Mouse (Mus musculus): ENCODE data around the gene Cdkn1a. TPM values are rescaled to one million over a fixed set of nuclear protein-coding genes. Genes with fewer than 3 reads are reported as not detected.
A peak's percentile ranks its signal among the peaks of the same experiment; 100 is the strongest.
"Not testable (repeated sequence)": the region's sequence is repeated elsewhere in the genome, so short reads cannot be mapped to it uniquely, and the experiment has no call there.

Gene Cdkn1a
- 12.6 and 16.5 TPM in 2 replicates for polyA plus RNA-seq (2015; fragmentation: Nextera tagmentation; extraction: Ambion mirVana)

DNA sequence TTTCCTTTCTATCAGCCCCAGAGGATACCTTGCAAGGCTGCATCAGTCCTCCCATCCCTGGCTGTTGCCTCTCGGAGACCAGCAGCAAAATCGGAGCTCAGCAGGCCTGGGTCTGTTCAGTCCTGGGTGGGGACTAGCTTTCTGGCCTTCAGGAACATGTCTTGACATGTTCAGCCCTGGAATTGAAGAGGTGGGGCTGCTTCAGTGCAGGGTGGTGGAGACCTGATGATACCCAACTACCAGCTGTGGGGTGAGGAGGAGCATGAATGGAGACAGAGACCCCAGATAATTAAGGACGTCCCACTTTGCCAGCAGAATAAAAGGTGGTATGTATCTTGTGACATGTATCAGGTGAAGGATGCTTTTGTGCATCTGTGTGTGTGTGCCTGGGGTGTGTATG lies at the start of gene Cdkn1a:
Gene Cdkn1a, plus strand, starts transcription at position 201 of the 400 bp plus-strand sequence.
- WGBS (ENCODE audit: insufficient replicate concordance): 59% methylated on average over 3 of the region's 3 CpGs
- no peak within 1 kb of the TSS for H3K4me3 ChIP-seq (ENCODE audit: low read depth, low read length)
- no peaks in the 10 kb centered on the region for H3K36me3 ChIP-seq (ENCODE audit: control insufficient read depth, insufficient read depth)
- H3K4me1 ChIP-seq (ENCODE audit: control insufficient read depth, low read depth, low read length): peaks cover 16% of the 10 kb centered on the region
- no peak within 1 kb of the TSS for H3K9ac ChIP-seq (ENCODE audit: low read depth, low read length)
- ATAC-seq (ENCODE audit: low read depth): no peak
- no peaks in the 10 kb centered on the region for H3K9me3 ChIP-seq (replicated peaks; ENCODE audit: control insufficient read depth, low read length)
- H3K27me3 ChIP-seq (ENCODE audit: control insufficient read depth, insufficient read depth, low read depth, low read length): peaks cover 35% of the 10 kb centered on the region
- no peak within 1 kb of the TSS for H3K27ac ChIP-seq (ENCODE audit: low read length)
- no peak within 1 kb of the TSS for H3K4me2 ChIP-seq (ENCODE audit: low read depth, low read length)

DNA sequence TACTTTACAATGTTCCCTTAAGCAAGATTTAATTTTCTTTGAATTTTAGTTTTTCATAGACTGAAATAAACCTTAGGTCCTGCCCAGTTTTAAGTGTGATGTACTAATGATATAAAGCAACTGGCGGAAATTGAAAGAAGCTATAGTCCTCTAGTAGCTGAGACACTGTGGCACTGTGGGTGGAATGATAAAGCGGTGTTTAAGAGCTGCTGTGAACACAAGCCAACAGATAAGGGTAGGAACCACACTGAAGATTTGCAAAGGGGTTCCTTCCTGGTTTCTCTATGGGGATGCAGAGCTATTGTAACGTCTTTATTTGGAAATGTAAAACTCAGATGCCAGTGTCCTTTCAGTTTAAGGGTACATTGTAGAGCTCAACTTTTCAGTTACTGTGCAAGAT lies 49.1 kb upstream of the Cdkn1a start:
- Histone ChIP-seq H3K36me3 (ENCODE audit: control insufficient read depth, insufficient read depth) (peaks cover 87% of the 10 kb centered on the region), H3K4me1 (ENCODE audit: control insufficient read depth, low read depth, low read length) (peaks cover 19% of the 10 kb centered on the region)
- not testable (repeated sequence) for H3K9ac ChIP-seq (ENCODE audit: low read depth, low read length); H3K27me3 ChIP-seq (ENCODE audit: control insufficient read depth, insufficient read depth, low read depth, low read length); ATAC-seq (ENCODE audit: low read depth); H3K4me2 ChIP-seq (ENCODE audit: low read depth, low read length); H3K27ac ChIP-seq (ENCODE audit: low read length); H3K9me3 ChIP-seq (replicated peaks; ENCODE audit: control insufficient read depth, low read length); H3K4me3 ChIP-seq (ENCODE audit: low read depth, low read length)
- 29% methylated on average over 3 of the region's 3 CpGs for WGBS (ENCODE audit: insufficient replicate concordance)

DNA sequence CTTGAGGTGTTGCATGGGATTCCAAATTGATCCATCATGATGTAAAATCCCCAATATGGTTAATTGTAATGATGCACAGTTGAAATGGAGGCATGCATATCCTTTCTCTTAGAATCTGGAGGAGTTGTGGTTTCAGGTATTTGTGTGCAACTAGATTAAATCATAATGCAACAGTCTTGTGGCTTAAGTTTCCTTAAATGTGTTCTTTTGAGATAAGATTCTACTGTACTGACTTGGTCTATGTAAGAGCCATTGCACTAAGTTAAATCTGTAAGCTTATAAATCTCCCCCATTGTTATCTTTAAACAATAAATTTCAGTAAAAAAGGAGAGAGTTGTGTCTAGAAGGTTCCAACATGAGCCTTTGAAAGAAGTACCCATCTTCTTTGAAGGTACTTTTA lies 48.2 kb upstream of the Cdkn1a start:
- Histone ChIP-seq H3K4me1 (ENCODE audit: control insufficient read depth, low read depth, low read length) (peaks cover 13% of the 10 kb centered on the region), H3K4me3 (ENCODE audit: low read depth, low read length) (no peak overlapping the region), H3K27me3 (ENCODE audit: control insufficient read depth, insufficient read depth, low read depth, low read length) (no peaks in the 10 kb centered on the region), H3K4me2 (ENCODE audit: low read depth, low read length) (no peak overlapping the region), H3K9me3 (replicated peaks; ENCODE audit: control insufficient read depth, low read length) (no peaks in the 10 kb centered on the region), H3K36me3 (ENCODE audit: control insufficient read depth, insufficient read depth) (peaks cover 85% of the 10 kb centered on the region), H3K27ac (ENCODE audit: low read length) (no peak overlapping the region), H3K9ac (ENCODE audit: low read depth, low read length) (no peak overlapping the region)
- ATAC-seq (ENCODE audit: low read depth): no peak

DNA sequence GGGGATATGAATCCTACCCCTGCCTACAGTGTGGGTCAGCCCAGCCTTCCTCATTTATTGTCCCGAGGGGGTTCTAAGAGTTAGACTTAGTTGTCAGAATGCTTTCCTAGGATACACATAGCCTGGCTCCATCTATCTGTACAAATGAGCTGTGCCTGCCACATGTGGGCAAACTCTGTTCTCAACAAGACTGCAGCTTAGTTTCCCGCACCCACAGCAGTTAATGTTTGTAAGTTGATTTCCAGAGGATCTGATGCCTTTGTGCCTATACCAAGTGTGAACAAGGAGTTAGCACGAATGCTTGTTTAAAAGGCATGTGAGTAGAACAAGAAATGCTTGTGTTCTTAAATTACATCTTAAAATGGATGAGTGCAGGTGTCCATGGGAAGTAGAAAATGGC lies 47.2 kb upstream of the Cdkn1a start:
- 91% methylated on average over 3 of the region's 3 CpGs for WGBS (ENCODE audit: insufficient replicate concordance)
- Histone ChIP-seq H3K27me3 (ENCODE audit: control insufficient read depth, insufficient read depth, low read depth, low read length) (no peaks in the 10 kb centered on the region), H3K4me2 (ENCODE audit: low read depth, low read length) (no peak overlapping the region), H3K4me3 (ENCODE audit: low read depth, low read length) (no peak overlapping the region), H3K36me3 (ENCODE audit: control insufficient read depth, insufficient read depth) (peaks cover 80% of the 10 kb centered on the region), H3K9ac (ENCODE audit: low read depth, low read length) (no peak overlapping the region), H3K4me1 (ENCODE audit: control insufficient read depth, low read depth, low read length) (peaks cover 11% of the 10 kb centered on the region), H3K9me3 (replicated peaks; ENCODE audit: control insufficient read depth, low read length) (no peaks in the 10 kb centered on the region), H3K27ac (ENCODE audit: low read length) (no peak overlapping the region)
- ATAC-seq (ENCODE audit: low read depth): no peak

DNA sequence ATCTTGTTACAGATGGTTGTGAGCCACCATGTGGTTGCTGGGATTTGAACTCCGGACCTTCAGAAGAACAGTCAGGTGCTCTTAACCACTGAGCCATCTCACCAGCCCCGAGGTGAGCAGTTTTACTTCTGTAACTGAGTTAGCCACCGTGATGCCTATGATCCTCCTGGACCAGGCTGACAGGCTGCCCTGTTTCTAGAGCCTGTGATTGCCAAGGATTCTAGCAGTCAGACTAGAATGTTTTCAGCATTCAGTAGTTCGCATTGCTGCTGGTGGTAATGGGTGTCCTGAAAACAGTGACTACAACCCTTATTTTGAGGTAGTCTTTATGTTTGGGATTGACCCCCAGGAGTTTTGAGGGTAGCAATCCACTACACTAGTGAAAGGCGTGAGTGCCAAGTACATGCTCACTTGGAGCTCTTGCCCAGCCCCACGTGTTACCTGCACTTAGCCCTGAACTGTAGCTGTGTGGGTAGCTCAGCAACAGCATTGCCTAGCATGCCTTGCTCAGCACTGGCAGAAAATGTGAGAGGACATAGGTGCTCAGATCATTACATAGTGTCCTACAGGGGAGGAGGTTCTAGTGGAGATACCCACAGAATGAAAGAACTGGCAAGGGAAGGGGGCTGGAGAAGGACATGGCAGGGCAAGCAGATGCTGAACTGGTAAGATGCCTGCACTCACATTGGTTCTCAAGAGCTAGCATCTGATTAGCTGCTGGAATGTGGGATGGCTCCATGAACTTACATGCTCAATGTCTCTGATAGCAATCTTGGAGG lies 46.4 kb upstream of the Cdkn1a start:
- Histone ChIP-seq H3K27me3 (ENCODE audit: control insufficient read depth, insufficient read depth, low read depth, low read length) (no peaks in the 10 kb centered on the region), H3K36me3 (ENCODE audit: control insufficient read depth, insufficient read depth) (peaks cover 72% of the 10 kb centered on the region), H3K9me3 (replicated peaks; ENCODE audit: control insufficient read depth, low read length) (no peaks in the 10 kb centered on the region), H3K4me1 (ENCODE audit: control insufficient read depth, low read depth, low read length) (peaks cover 12% of the 10 kb centered on the region), H3K9ac (ENCODE audit: low read depth, low read length) (no peak overlapping the region), H3K4me3 (ENCODE audit: low read depth, low read length) (no peak overlapping the region), H3K4me2 (ENCODE audit: low read depth, low read length) (no peak overlapping the region), H3K27ac (ENCODE audit: low read length) (no peak overlapping the region)
- 91% methylated on average over 6 of the region's 6 CpGs for WGBS (ENCODE audit: insufficient replicate concordance)
- ATAC-seq (ENCODE audit: low read depth): no peak

DNA sequence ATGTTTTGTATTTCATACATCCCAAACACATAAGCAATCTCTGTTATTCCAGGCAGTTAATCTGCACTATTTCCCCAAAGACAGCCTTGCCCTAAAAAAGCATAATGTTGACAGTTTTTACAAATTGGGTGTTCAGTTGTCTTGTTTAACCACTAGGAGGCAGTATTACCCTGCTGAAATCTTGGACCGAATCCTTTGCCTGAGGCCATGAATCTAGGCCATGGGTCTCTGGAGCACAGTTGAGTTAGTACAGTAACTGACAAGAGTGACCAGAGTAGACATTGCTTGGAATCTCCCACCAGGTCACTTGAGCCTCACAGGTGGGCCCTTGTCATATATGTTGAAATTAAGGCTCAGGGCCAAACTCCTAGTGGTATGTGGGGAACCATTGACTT lies 45.9 kb upstream of the Cdkn1a start:
- Histone ChIP-seq H3K36me3 (ENCODE audit: control insufficient read depth, insufficient read depth) (peaks cover 66% of the 10 kb centered on the region), H3K4me1 (ENCODE audit: control insufficient read depth, low read depth, low read length) (peaks cover 13% of the 10 kb centered on the region), H3K4me2 (ENCODE audit: low read depth, low read length) (no peak overlapping the region), H3K9me3 (replicated peaks; ENCODE audit: control insufficient read depth, low read length) (no peaks in the 10 kb centered on the region), H3K27ac (ENCODE audit: low read length) (peak overlapping the region; percentile 21; the same call in 1 of the 2 replicates), H3K4me3 (ENCODE audit: low read depth, low read length) (no peak overlapping the region), H3K27me3 (ENCODE audit: control insufficient read depth, insufficient read depth, low read depth, low read length) (no peaks in the 10 kb centered on the region), H3K9ac (ENCODE audit: low read depth, low read length) (no peak overlapping the region)
- no peak for ATAC-seq (ENCODE audit: low read depth)
- WGBS (ENCODE audit: insufficient replicate concordance): 71% methylated on average over 1 of the region's 1 CpGs

DNA sequence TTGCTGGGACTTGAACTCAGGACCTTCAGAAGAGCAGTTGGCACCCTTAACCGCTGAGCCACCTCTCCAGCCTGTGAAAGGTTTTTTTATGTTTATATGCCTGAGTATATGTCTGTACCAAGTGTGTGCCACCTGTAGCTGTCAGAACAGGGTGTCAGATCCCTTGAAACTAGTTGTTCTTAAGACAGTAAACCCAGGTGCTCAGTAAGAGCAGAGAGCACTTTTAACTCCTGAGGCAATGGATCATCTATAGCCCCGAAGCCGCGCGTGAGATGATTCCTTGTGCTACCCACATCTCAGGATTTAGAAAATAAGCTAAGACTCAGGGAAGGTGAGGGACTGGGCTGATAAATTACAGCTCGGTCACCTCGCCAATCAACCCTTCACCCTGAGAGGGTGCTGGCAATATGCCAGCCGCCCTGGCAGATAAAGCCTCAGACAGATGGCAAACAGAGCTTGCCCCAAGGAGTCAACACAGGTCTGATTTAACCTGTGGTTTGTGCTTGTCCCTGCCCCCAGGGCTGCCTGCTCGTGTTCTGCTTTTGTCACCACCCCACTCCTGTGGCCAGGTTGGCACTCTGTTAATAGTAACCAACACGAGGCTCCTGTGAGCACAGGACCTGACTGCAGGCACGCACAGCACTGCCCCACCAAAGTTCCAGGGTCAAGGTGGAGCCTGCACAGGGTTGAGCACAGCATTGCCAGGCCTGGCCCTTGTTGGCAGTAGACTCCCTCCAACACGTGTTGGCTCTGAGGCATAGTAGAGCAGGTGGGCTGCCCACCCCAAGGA lies 44.8 kb upstream of the Cdkn1a start:
- H3K36me3 ChIP-seq (ENCODE audit: control insufficient read depth, insufficient read depth): peaks cover 56% of the 10 kb centered on the region
- no peaks in the 10 kb centered on the region for H3K9me3 ChIP-seq (replicated peaks; ENCODE audit: control insufficient read depth, low read length)
- 0 out of 2 replicates have a peak overlapping the region, but pooled peaks have one; percentile 24 for H3K27ac ChIP-seq (ENCODE audit: low read length)
- 61% methylated on average over 12 of the region's 12 CpGs for WGBS (ENCODE audit: insufficient replicate concordance)
- no peaks in the 10 kb centered on the region for H3K27me3 ChIP-seq (ENCODE audit: control insufficient read depth, insufficient read depth, low read depth, low read length)
- peak; percentile 61 for ATAC-seq (ENCODE audit: low read depth)
- no peak overlapping the region for H3K4me3 ChIP-seq (ENCODE audit: low read depth, low read length)
- peaks cover 13% of the 10 kb centered on the region for H3K4me1 ChIP-seq (ENCODE audit: control insufficient read depth, low read depth, low read length)
- no peak overlapping the region for H3K4me2 ChIP-seq (ENCODE audit: low read depth, low read length)
- H3K9ac ChIP-seq (ENCODE audit: low read depth, low read length): no peak overlapping the region

DNA sequence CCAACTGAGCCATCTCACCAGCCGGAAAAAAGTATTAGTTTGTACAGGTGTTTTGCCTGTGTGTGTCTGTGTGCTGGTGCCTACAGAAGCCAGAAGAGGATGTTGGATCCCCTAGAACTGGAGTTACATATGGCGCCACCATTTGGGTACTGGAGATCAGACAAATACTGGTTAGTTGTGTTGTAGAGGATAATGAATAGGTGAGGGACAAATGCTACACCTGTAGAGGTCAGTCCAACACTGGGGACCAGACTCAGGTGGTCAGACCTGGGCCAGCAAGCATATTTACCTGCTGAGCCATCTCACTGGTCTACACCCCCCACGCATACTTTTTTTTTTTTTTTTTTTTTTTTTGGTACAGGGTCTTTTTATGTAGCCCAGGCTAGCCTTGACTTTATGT lies 43.9 kb upstream of the Cdkn1a start:
- H3K9ac ChIP-seq (ENCODE audit: low read depth, low read length): no peak overlapping the region
- no peak overlapping the region for H3K27ac ChIP-seq (ENCODE audit: low read length)
- H3K4me2 ChIP-seq (ENCODE audit: low read depth, low read length): no peak overlapping the region
- no peak overlapping the region for H3K4me3 ChIP-seq (ENCODE audit: low read depth, low read length)
- no peaks in the 10 kb centered on the region for H3K27me3 ChIP-seq (ENCODE audit: control insufficient read depth, insufficient read depth, low read depth, low read length)
- H3K36me3 ChIP-seq (ENCODE audit: control insufficient read depth, insufficient read depth): peaks cover 54% of the 10 kb centered on the region
- 85% methylated on average over 3 of the region's 3 CpGs for whole genome bisulfite sequencing (ENCODE audit: insufficient replicate concordance)
- no peaks in the 10 kb centered on the region for H3K9me3 ChIP-seq (replicated peaks; ENCODE audit: control insufficient read depth, low read length)
- H3K4me1 ChIP-seq (ENCODE audit: control insufficient read depth, low read depth, low read length): peaks cover 13% of the 10 kb centered on the region
- ATAC-seq (ENCODE audit: low read depth): no peak

Data from liver, embryonic 16.5 days (tissue).